Mouse (Mus musculus): Measurements from ENCODE around the gene Lclat1.

The Lclat1 gene

GRCm38 (mm10) chr17:73225442-73225841, 117.7 kb downstream of the Lclat1 start:
- in situ Hi-C loops (cut with MboI; ENCODE audit: low pct_unique_long_range_greater_than_20kb in 1 of 2, low sequenced_read_pairs in 2 of 2, unreplicated experiment in 1 of 2), result no loop called here

GRCm38 (mm10) chr17:73225996-73226395, 118.2 kb downstream of the Lclat1 start:
- in situ Hi-C loops (cut with MboI; ENCODE audit: low pct_unique_long_range_greater_than_20kb in 1 of 2, low sequenced_read_pairs in 2 of 2, unreplicated experiment in 1 of 2), result no loop called here

GRCm38 (mm10) chr17:73226595-73226994, 118.8 kb downstream of the Lclat1 start:
- in situ Hi-C loops (cut with MboI; ENCODE audit: low pct_unique_long_range_greater_than_20kb in 1 of 2, low sequenced_read_pairs in 2 of 2, unreplicated experiment in 1 of 2), result no loop called here

DNA sequence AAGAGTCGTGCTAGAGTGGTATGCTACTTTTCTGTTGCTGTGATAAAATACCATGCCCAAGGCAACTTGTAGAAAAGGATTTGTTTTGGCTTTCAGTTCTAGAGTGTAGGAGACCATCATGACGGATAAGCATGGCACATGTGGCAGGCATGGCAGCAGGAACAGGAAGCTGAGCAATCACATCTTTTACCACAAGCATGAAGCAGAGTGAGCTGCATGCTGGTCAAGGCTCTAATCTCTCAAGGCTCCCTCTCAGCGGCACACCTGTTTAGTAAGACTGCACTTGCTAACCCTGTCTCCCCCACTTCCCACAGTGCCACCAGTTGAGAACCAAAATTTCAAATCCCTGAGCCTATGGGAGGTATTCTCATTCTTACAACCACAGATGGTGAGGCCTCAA, 119.6 kb downstream of the Lclat1 start:
- in situ Hi-C loops (cut with MboI; ENCODE audit: low pct_unique_long_range_greater_than_20kb in 1 of 2, low sequenced_read_pairs in 2 of 2, unreplicated experiment in 1 of 2), result no loop called here

- in situ Hi-C loops (cut with MboI; ENCODE audit: low pct_unique_long_range_greater_than_20kb in 1 of 2, low sequenced_read_pairs in 2 of 2, unreplicated experiment in 1 of 2), result no loop called here
Observed at GRCm38 (mm10) chr17:73229445-73230155, 121.8 kb downstream of the Lclat1 start.

GRCm38 (mm10) chr17:73230340-73230989, 122.7 kb downstream of the Lclat1 start:
- in situ Hi-C loops (cut with MboI; ENCODE audit: low pct_unique_long_range_greater_than_20kb in 1 of 2, low sequenced_read_pairs in 2 of 2, unreplicated experiment in 1 of 2), result no loop called here

- in situ Hi-C loops (cut with MboI; ENCODE audit: low pct_unique_long_range_greater_than_20kb in 1 of 2, low sequenced_read_pairs in 2 of 2, unreplicated experiment in 1 of 2), result no loop called here
Observed at GRCm38 (mm10) chr17:73231337-73231736, 123.6 kb downstream of the Lclat1 start.

DNA sequence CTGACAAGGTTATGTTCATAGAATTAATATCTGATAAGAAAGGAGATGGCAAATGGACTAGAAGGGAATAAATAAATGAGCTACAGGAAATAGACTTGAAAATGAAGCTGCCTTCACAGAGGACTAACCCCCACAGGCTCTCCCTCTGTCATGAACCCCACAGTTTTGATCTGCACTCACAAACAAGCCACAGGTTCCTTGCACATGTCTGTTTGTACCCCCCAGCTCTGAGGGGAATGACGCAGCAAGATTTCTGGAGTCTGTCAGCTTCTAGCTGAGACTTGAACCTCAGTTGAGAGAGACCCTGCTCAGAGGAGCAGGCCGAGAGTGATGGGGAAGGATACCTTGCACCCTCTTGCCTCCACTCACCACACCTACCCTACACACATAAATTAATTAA, 124.8 kb downstream of the Lclat1 start:
- in situ Hi-C loops (cut with MboI; ENCODE audit: low pct_unique_long_range_greater_than_20kb in 1 of 2, low sequenced_read_pairs in 2 of 2, unreplicated experiment in 1 of 2), result no loop called here

- in situ Hi-C loops (cut with MboI; ENCODE audit: low pct_unique_long_range_greater_than_20kb in 1 of 2, low sequenced_read_pairs in 2 of 2, unreplicated experiment in 1 of 2), result no loop called here
Observed at GRCm38 (mm10) chr17:73233975-73234374, 126.2 kb downstream of the Lclat1 start.

- in situ Hi-C loops (cut with MboI; ENCODE audit: low pct_unique_long_range_greater_than_20kb in 1 of 2, low sequenced_read_pairs in 2 of 2, unreplicated experiment in 1 of 2), result no loop called here
Observed at GRCm38 (mm10) chr17:73237178-73237853, 129.5 kb downstream of the Lclat1 start.

DNA sequence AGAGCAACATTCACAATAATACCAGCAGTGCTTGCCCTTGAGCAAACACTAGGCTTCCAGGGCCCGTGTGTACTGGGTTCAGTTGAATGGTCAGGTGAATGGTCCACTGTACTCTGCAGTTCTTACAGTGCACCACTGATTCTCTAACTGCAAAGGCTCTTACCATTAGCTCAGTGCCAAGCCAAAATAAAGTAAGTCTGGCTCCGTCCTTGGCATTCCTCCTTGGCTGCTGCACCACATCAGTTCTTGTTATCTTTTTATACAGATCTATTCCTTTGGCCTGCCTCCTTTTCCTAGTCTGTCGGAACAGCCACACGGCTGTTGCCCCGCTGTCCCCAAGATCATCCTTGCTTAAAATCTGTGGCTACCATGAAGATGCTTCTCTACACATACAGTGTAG, 130.7 kb downstream of the Lclat1 start:
- in situ Hi-C loops (cut with MboI; ENCODE audit: low pct_unique_long_range_greater_than_20kb in 1 of 2, low sequenced_read_pairs in 2 of 2, unreplicated experiment in 1 of 2), result no loop called here

- in situ Hi-C loops (cut with MboI; ENCODE audit: low pct_unique_long_range_greater_than_20kb in 1 of 2, low sequenced_read_pairs in 2 of 2, unreplicated experiment in 1 of 2), result no loop called here
Observed at GRCm38 (mm10) chr17:73241085-73241848, 133.5 kb downstream of the Lclat1 start.

GRCm38 (mm10) chr17:73243676-73244075, 135.9 kb downstream of the Lclat1 start:
- in situ Hi-C loops (cut with MboI; ENCODE audit: low pct_unique_long_range_greater_than_20kb in 1 of 2, low sequenced_read_pairs in 2 of 2, unreplicated experiment in 1 of 2), result no loop called here

GRCm38 (mm10) chr17:73244596-73244995, 136.8 kb downstream of the Lclat1 start:
- in situ Hi-C loops (cut with MboI; ENCODE audit: low pct_unique_long_range_greater_than_20kb in 1 of 2, low sequenced_read_pairs in 2 of 2, unreplicated experiment in 1 of 2), result no loop called here

- in situ Hi-C loops (cut with MboI; ENCODE audit: low pct_unique_long_range_greater_than_20kb in 1 of 2, low sequenced_read_pairs in 2 of 2, unreplicated experiment in 1 of 2), result no loop called here
Observed at GRCm38 (mm10) chr17:73245089-73245684, 137.4 kb downstream of the Lclat1 start.

DNA sequence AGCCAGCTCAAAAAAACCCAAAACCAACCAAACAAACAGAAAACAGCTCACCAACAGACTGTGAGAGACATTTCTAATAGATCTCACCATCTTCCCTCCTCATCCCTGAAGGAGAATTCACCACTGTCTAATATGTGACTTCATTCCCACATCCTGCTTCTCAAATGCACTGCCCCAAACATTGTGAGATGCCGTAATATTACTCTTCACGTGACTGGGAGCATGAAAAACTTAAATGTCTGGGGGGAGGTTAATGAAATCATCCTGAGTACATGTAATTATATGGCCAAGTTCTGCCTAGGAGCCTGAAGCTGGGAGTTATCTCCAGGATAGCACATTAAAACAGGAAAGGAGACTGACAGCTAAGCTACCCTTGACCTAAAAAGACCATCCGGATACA, 138.3 kb downstream of the Lclat1 start:
- in situ Hi-C loops (cut with MboI; ENCODE audit: low pct_unique_long_range_greater_than_20kb in 1 of 2, low sequenced_read_pairs in 2 of 2, unreplicated experiment in 1 of 2), result no loop called here

- in situ Hi-C loops (cut with MboI; ENCODE audit: low pct_unique_long_range_greater_than_20kb in 1 of 2, low sequenced_read_pairs in 2 of 2, unreplicated experiment in 1 of 2), result no loop called here
Observed at GRCm38 (mm10) chr17:73246926-73247325, 139.1 kb downstream of the Lclat1 start.

GRCm38 (mm10) chr17:73247758-73248157, 140.0 kb downstream of the Lclat1 start:
- in situ Hi-C loops (cut with MboI; ENCODE audit: low pct_unique_long_range_greater_than_20kb in 1 of 2, low sequenced_read_pairs in 2 of 2, unreplicated experiment in 1 of 2), result no loop called here

All from mouse embryonic stem cell (cell line).